ENCODE assay signal across 12 mouse cellular contexts in the genomic region with DNA sequence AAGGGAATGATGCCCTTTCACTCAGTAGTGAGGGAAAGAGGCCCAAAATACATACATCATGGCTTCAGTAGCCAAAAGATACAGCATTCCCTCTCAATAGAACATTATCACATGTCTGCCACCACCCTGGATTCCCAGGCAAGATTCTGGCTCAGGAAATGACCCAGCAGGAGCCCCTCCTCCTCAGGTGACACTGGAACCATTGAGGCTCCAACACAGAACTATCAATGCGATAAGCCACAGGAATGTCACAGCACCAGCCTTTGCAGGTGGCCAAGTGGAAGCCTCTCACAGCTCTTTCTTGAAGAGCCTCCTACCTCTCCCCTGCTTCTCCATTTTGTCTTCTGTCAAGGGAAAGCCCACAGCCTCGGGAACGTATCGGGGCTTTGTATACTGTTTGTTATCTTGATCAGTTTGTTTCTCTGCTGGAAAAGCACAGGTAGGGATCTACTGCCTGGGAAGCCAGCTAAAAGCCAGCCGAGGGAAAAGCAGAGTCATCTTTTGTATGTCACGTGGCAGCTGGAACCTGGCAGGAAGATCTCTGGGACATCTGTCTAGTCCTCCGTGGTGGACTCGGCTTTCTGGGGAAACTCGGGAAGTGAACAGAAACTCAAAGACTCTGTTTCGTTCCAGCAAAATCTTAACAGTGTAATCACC.
DNase-seq lines count a peak whose midpoint lies in the region; ATAC-seq and TF ChIP-seq lines count a peak whose summit lies in the region.
"Had no signal": no experiment of that assay in that cellular context is flagged by ENCODE, and none has a peak within 500 bp of the region (broad histone marks: within the 10 kb centered on the region; RNA-seq: fewer than 3 reads in every experiment).

No protein-coding gene starts in this region.

- no peak for TF ChIP-seq CTCF in kidney, postnatal 0 days (IDR thresholded peaks at IDR 0.05; ENCODE audit: low read depth)

- H3K36me3 ChIP-seq in hindbrain, embryonic 14.5 days (replicated peaks; ENCODE audit: control insufficient read depth, insufficient read depth): peaks cover 30% of the 10 kb centered on the region
- no peaks in the 10 kb centered on the region for H3K36me3 ChIP-seq in hindbrain, embryonic 11.5 days (ENCODE audit: control insufficient read depth, insufficient read depth, low read length)
- peaks cover 29% of the 10 kb centered on the region for H3K36me3 ChIP-seq in neural tube, embryonic 13.5 days
- H3K36me3 ChIP-seq in kidney, postnatal 0 days (ENCODE audit: insufficient read depth, low read length): no peaks in the 10 kb centered on the region

- no peak for DNase-seq in hindbrain, embryonic 14.5 days (ENCODE audit: low spot score)
- DNase-seq in hindbrain, embryonic 11.5 days (ENCODE audit: low spot score): no peak
- no peak for DNase-seq in neural tube, embryonic 10.5 days (ENCODE audit: extremely low spot score, low spot score)
- DNase-seq in kidney, postnatal 0 days (ENCODE audit: low spot score): no peak
- DNase-seq in ovary, postnatal 36 days (ENCODE audit: low spot score): no peak
- DNase-seq in lung, postnatal 10 days: no peak
- DNase-seq in gastrocnemius, postnatal 14 days: no peak
- DNase-seq: gastrocnemius, postnatal 25 days; right cerebral cortex, adult 18-20 months; thymus, adult 2 months had no signal

- intact Hi-C loops in gastrocnemius, postnatal 14 days (cut with DNase I; ENCODE audit: low total_unique reads): no loop called here

- no peaks in the 10 kb centered on the region for H3K27me3 ChIP-seq in hindbrain, embryonic 14.5 days (ENCODE audit: control insufficient read depth, insufficient read depth, low read length)
- no peaks in the 10 kb centered on the region for H3K27me3 ChIP-seq in hindbrain, embryonic 11.5 days (ENCODE audit: control insufficient read depth, insufficient read depth, low read length)
- H3K27me3 ChIP-seq in neural tube, embryonic 13.5 days: no peaks in the 10 kb centered on the region
- no peaks in the 10 kb centered on the region for H3K27me3 ChIP-seq in kidney, postnatal 0 days (ENCODE audit: insufficient read depth, low read length)
- H3K27me3 ChIP-seq: limb, embryonic 13.5 days had no signal

- H3K4me3 ChIP-seq in hindbrain, embryonic 14.5 days (replicated peaks; ENCODE audit: low read length): no peak overlapping the region
- no peak overlapping the region for H3K4me3 ChIP-seq in hindbrain, embryonic 11.5 days (ENCODE audit: low read depth, low read length)
- no peak overlapping the region for H3K4me3 ChIP-seq in neural tube, embryonic 13.5 days
- H3K4me3 ChIP-seq in kidney, postnatal 0 days (replicated peaks; ENCODE audit: low read depth, low read length): no peak overlapping the region
- H3K4me3 ChIP-seq: limb, embryonic 13.5 days had no signal

- H3K27ac ChIP-seq in hindbrain, embryonic 14.5 days: peak overlapping the region; percentile 32; the same call in 1 of the 2 replicates
- no peak overlapping the region for H3K27ac ChIP-seq in hindbrain, embryonic 11.5 days (ENCODE audit: low read depth, low read length)
- H3K27ac ChIP-seq in neural tube, embryonic 13.5 days (replicated peaks): peak overlapping the region; percentile 57
- H3K27ac ChIP-seq in kidney, postnatal 0 days: peak overlapping the region; percentile 62
- H3K27ac ChIP-seq: limb, embryonic 13.5 days had no signal

- peaks cover 27% of the 10 kb centered on the region for H3K4me1 ChIP-seq in hindbrain, embryonic 14.5 days (replicated peaks; ENCODE audit: control insufficient read depth, insufficient read depth, low read length)
- H3K4me1 ChIP-seq in hindbrain, embryonic 11.5 days (replicated peaks; ENCODE audit: control insufficient read depth, insufficient read depth, low read length): no peaks in the 10 kb centered on the region
- peaks cover 40% of the 10 kb centered on the region for H3K4me1 ChIP-seq in neural tube, embryonic 13.5 days (replicated peaks)
- H3K4me1 ChIP-seq in kidney, postnatal 0 days (replicated peaks; ENCODE audit: insufficient read depth, low read length): peaks cover 20% of the 10 kb centered on the region; the same call in 1 of the 2 replicates

- no peak overlapping the region for H3K9ac ChIP-seq in hindbrain, embryonic 14.5 days
- H3K9ac ChIP-seq in hindbrain, embryonic 11.5 days (ENCODE audit: low read depth, low read length): no peak overlapping the region
- no peak overlapping the region; the same call in 1 of the 2 replicates for H3K9ac ChIP-seq in neural tube, embryonic 13.5 days
- no peak overlapping the region for H3K9ac ChIP-seq in kidney, postnatal 0 days (ENCODE audit: low read depth, low read length)
- H3K9ac ChIP-seq: limb, embryonic 13.5 days had no signal

- ATAC-seq in hindbrain, embryonic 14.5 days (ENCODE audit: low FRiP score): no peak
- ATAC-seq in hindbrain, embryonic 11.5 days (ENCODE audit: low FRiP score): no peak
- ATAC-seq in neural tube, embryonic 13.5 days (ENCODE audit: low read depth): no peak
- no peak for ATAC-seq in kidney, postnatal 0 days (replicated peaks; ENCODE audit: low FRiP score, low read depth)

- WGBS in hindbrain, embryonic 14.5 days: 79% methylated on average over 10 of the region's 10 CpGs
- 84% methylated on average over 10 of the region's 10 CpGs for WGBS in hindbrain, embryonic 11.5 days
- 83% methylated on average over 10 of the region's 10 CpGs for WGBS in neural tube, embryonic 13.5 days
- 56% methylated on average over 10 of the region's 10 CpGs for WGBS in kidney, postnatal 0 days

- no peak overlapping the region for H3K4me2 ChIP-seq in hindbrain, embryonic 14.5 days (replicated peaks)
- H3K4me2 ChIP-seq in hindbrain, embryonic 11.5 days (replicated peaks; ENCODE audit: low read depth, low read length): no peak overlapping the region
- no peak overlapping the region for H3K4me2 ChIP-seq in neural tube, embryonic 13.5 days
- H3K4me2 ChIP-seq in kidney, postnatal 0 days (ENCODE audit: low read length): no peak overlapping the region
- H3K4me2 ChIP-seq: limb, embryonic 13.5 days had no signal

- no peaks in the 10 kb centered on the region for H3K9me3 ChIP-seq in hindbrain, embryonic 14.5 days (ENCODE audit: control insufficient read depth, low read length)
- H3K9me3 ChIP-seq in hindbrain, embryonic 11.5 days (ENCODE audit: control insufficient read depth, low read length): no peaks in the 10 kb centered on the region
- no peaks in the 10 kb centered on the region for H3K9me3 ChIP-seq in neural tube, embryonic 13.5 days
- H3K9me3 ChIP-seq in kidney, postnatal 0 days (replicated peaks; ENCODE audit: low read length): no peaks in the 10 kb centered on the region
- H3K9me3 ChIP-seq: limb, embryonic 13.5 days had no signal
